Comparison of ENCODE assay signal across 22 mouse cellular contexts in the genomic region with DNA sequence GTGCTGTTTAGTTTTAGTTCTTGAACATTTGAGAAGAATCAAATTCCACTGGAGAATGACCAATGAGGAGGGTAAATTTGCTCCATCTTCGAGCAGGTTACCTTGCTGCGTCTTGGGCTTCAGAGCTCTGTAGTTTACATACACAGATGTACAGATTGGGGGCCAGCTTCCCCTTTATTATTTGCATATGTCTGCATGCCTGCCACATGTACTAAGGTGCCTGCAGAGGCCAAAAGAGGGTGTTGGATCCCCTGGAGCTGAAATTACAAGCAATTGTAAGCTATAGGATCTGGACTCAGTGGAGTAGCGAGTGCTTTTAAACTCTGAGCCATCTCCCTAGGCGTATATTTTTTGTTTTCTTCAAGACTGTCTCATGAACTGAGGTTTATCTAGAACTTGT. TPM values are rescaled to one million over a fixed set of nuclear protein-coding genes. Genes with fewer than 3 reads are reported as not detected.
DNase-seq lines count a peak whose midpoint lies in the region; ATAC-seq and TF ChIP-seq lines count a peak whose summit lies in the region.
"Had no signal": no experiment of that assay in that cellular context is flagged by ENCODE, and none has a peak within 500 bp of the region (broad histone marks: within the 10 kb centered on the region; RNA-seq: fewer than 3 reads in every experiment).

No protein-coding gene starts in this region.

- H3K36me3 ChIP-seq in megakaryocyte, embryonic 14.5 days (replicated peaks; ENCODE audit: low read length) = peaks cover 50% of the 10 kb centered on the region
- H3K36me3 ChIP-seq in MEL (ENCODE audit: control insufficient read depth in 1 of 2, insufficient read depth in 2 of 2, low read length in 2 of 2) = peaks cover 27 to 45% of the 10 kb centered on the region in 2 experiments
- H3K36me3 ChIP-seq in liver, embryonic 14.5 days (replicated peaks; ENCODE audit: control insufficient read depth, insufficient read depth, low read depth) = peaks cover 82% of the 10 kb centered on the region

- no peak for TF ChIP-seq EP300 in MEL (IDR thresholded peaks at IDR 0.05; ENCODE audit: low read depth in 1 of 2, low read length in 2 of 2)
- no peak for TF ChIP-seq EP300 in liver, embryonic 14.5 days (IDR thresholded peaks at IDR 0.05; ENCODE audit: low read depth)

- peak; percentile 61 for DNase-seq in MEL (ENCODE audit: low read depth, low spot score)
- DNase-seq in liver, embryonic 14.5 days (ENCODE audit: low read depth in 3 of 3, low spot score in 3 of 3) = no peak
- DNase-seq in urinary bladder, postnatal 10 days (ENCODE audit: low spot score) = no peak
- no peak for DNase-seq in cerebellum, postnatal 14 days
- no peak for DNase-seq in cerebellum, postnatal 4 days (ENCODE audit: low spot score in 2 of 2)
- DNase-seq: adrenal gland, adult 8-10 months; cerebellum, adult 8-10 months; kidney, adult 2 months; kidney, postnatal 10 days; lung, adult 2 months; retina, postnatal 1 day had no signal

- H3K4me3 ChIP-seq in megakaryocyte, embryonic 14.5 days (replicated peaks) = peak overlapping the region; percentile 59
- no peak overlapping the region for H3K4me3 ChIP-seq in MEL (ENCODE audit: control insufficient read depth in 1 of 2, insufficient read depth in 1 of 2, low read depth in 2 of 2, low read length in 2 of 2)
- H3K4me3 ChIP-seq in liver, embryonic 14.5 days (ENCODE audit: insufficient read depth in 1 of 2, low read depth in 2 of 2, low read length in 2 of 2) = peak overlapping the region in 1 of 2 experiments; percentile 17; a peak in 2 of 4 replicates
- H3K4me3 ChIP-seq: forebrain, embryonic 12.5 days; hindbrain, embryonic 12.5 days; midbrain, embryonic 15.5 days; neural tube, embryonic 12.5 days; stomach, embryonic 15.5 days had no signal

- peaks cover 93% of the 10 kb centered on the region for H3K79me2 ChIP-seq in MEL (ENCODE audit: control insufficient read depth, insufficient read depth, low read length, poor library complexity)

- no peak for TF ChIP-seq POLR2A in MEL (IDR thresholded peaks at IDR 0.05; ENCODE audit: control insufficient read depth in 1 of 2, insufficient read depth in 1 of 2, low read depth in 1 of 2, low read length in 2 of 2, poor library complexity in 1 of 2)

- no peak overlapping the region for H3K9ac ChIP-seq in MEL (ENCODE audit: control insufficient read depth, low read depth, low read length, poor library complexity, severe bottlenecking)
- H3K9ac ChIP-seq in liver, embryonic 14.5 days (replicated peaks) = peak overlapping the region; percentile 31
- H3K9ac ChIP-seq: forebrain, embryonic 12.5 days; hindbrain, embryonic 12.5 days; midbrain, embryonic 15.5 days; neural tube, embryonic 12.5 days; stomach, embryonic 15.5 days had no signal

- TF ChIP-seq RAD21 in MEL (IDR thresholded peaks at IDR 0.05; ENCODE audit: low read depth, low read length) = no peak

- peaks cover 87% of the 10 kb centered on the region for H3K4me1 ChIP-seq in megakaryocyte, embryonic 14.5 days
- peaks cover 19 to 30% of the 10 kb centered on the region in 2 experiments for H3K4me1 ChIP-seq in MEL (ENCODE audit: control insufficient read depth in 1 of 2, insufficient read depth in 2 of 2, low read length in 2 of 2)
- peaks cover 50 to 56% of the 10 kb centered on the region in 2 experiments for H3K4me1 ChIP-seq in liver, embryonic 14.5 days (replicated peaks; ENCODE audit: control insufficient read depth in 2 of 2, insufficient read depth in 2 of 2, low read length in 1 of 2)

- TF ChIP-seq CTCF in MEL (IDR thresholded peaks at IDR 0.05 in 2 of 3, conservative IDR thresholded peaks at IDR 0.05 in 1 of 3; ENCODE audit: control insufficient read depth in 1 of 3, insufficient read depth in 1 of 3, low read depth in 2 of 3, low read length in 3 of 3, poor library complexity in 1 of 3, severe bottlenecking in 1 of 3) = no peak
- no peak for TF ChIP-seq CTCF in liver, embryonic 14.5 days (IDR thresholded peaks at IDR 0.05; ENCODE audit: low read depth)

- H3K9me3 ChIP-seq in megakaryocyte, embryonic 14.5 days = no peaks in the 10 kb centered on the region
- H3K9me3 ChIP-seq in MEL (replicated peaks; ENCODE audit: insufficient read depth, low read length) = no peaks in the 10 kb centered on the region
- H3K9me3 ChIP-seq in liver, embryonic 14.5 days (ENCODE audit: control insufficient read depth, low read length) = no peaks in the 10 kb centered on the region
- H3K9me3 ChIP-seq: forebrain, embryonic 12.5 days; G1E; hindbrain, embryonic 12.5 days; midbrain, embryonic 15.5 days; neural tube, embryonic 12.5 days; stomach, embryonic 15.5 days had no signal

- H3K27ac ChIP-seq in MEL (ENCODE audit: control insufficient read depth, low read depth, low read length) = no peak overlapping the region
- H3K27ac ChIP-seq in liver, embryonic 14.5 days = peak overlapping the region; percentile 90
- H3K27ac ChIP-seq: forebrain, embryonic 12.5 days; hindbrain, embryonic 12.5 days; midbrain, embryonic 15.5 days; neural tube, embryonic 12.5 days; stomach, embryonic 15.5 days had no signal

- no peaks in the 10 kb centered on the region for H3K27me3 ChIP-seq in megakaryocyte, embryonic 14.5 days (replicated peaks)
- H3K27me3 ChIP-seq in MEL (ENCODE audit: control insufficient read depth in 1 of 2, insufficient read depth in 2 of 2, low read length in 2 of 2) = no peaks in the 10 kb centered on the region
- no peaks in the 10 kb centered on the region for H3K27me3 ChIP-seq in liver, embryonic 14.5 days (ENCODE audit: control insufficient read depth, insufficient read depth, low read length)
- H3K27me3 ChIP-seq: forebrain, embryonic 12.5 days; hindbrain, embryonic 12.5 days; midbrain, embryonic 15.5 days; neural tube, embryonic 12.5 days; stomach, embryonic 15.5 days had no signal

- no peak for ATAC-seq in megakaryocyte, adult 5-6 weeks (ENCODE audit: poor library complexity, severe bottlenecking)
- no peak for ATAC-seq in liver, embryonic 14.5 days (ENCODE audit: insufficient read depth)
- ATAC-seq: inflammation-experienced regulatory T-cells, adult 6 months; midbrain, embryonic 15.5 days had no signal

- 59% methylated on average over 4 of the region's 4 CpGs for WGBS in liver, embryonic 14.5 days (ENCODE audit: insufficient replicate concordance)

- peak overlapping the region; percentile 99 for H3K4me2 ChIP-seq in liver, embryonic 14.5 days (ENCODE audit: low read depth)
- H3K4me2 ChIP-seq: forebrain, embryonic 12.5 days; hindbrain, embryonic 12.5 days; midbrain, embryonic 15.5 days; neural tube, embryonic 12.5 days; stomach, embryonic 15.5 days had no signal

TF ChIP-seq in MEL, 35 proteins besides CTCF, POLR2A, EP300 and RAD21:
- no peak for TF ChIP-seq POLR2AphosphoS2 (IDR thresholded peaks at IDR 0.05; ENCODE audit: low read length)
- no peak for TF ChIP-seq KAT2A (conservative IDR thresholded peaks at IDR 0.05; ENCODE audit: low read depth, low read length)
- no peak for TF ChIP-seq ZKSCAN1 (IDR thresholded peaks at IDR 0.05; ENCODE audit: low read depth, low read length)
- no peak for TF ChIP-seq JUND (IDR thresholded peaks at IDR 0.05; ENCODE audit: low read depth, low read length)
- no peak for TF ChIP-seq MYB (IDR thresholded peaks at IDR 0.05; ENCODE audit: low read depth, low read length)
- no peak for TF ChIP-seq MAZ (IDR thresholded peaks at IDR 0.05; ENCODE audit: low read depth, low read length)
- TF ChIP-seq RCOR1 (IDR thresholded peaks at IDR 0.05; ENCODE audit: low read depth, low read length) = no peak
- peak; percentile 40; the same call in 1 of the 2 replicates for TF ChIP-seq MXI1 (IDR thresholded peaks at IDR 0.05; ENCODE audit: low read depth, low read length)
TF ChIP-seq in MEL: peak in this region for 1.

RNA-seq across cellular contexts. Expression of a gene that starts 6.1 kb away (rescaled TPM):
- 638 and 1,212 TPM in 2 replicates for polyA plus RNA-seq in megakaryocyte, embryonic 14.5 days (2012; ENCODE audit: insufficient read depth, low replicate concordance)
- 496 and 542 TPM in 2 replicates for total RNA-seq in megakaryocyte, adult 5-6 weeks (2015)
- total RNA-seq in megakaryocyte, adult 5-6 weeks (2017) = 105 and 108 TPM in 2 replicates
- 41.1 and 53.7 TPM in 2 replicates for total RNA-seq in MEL (2012; rRNA removed)
- polyA plus RNA-seq in MEL (2012; ENCODE audit: insufficient read depth in 1 of 2, insufficient read length in 2 of 2, low read depth in 1 of 2, low replicate concordance in 2 of 2, missing spikeins in 1 of 2) = 100 to 1,000 TPM in 1 of 2 experiments, not detected in 1; 547 TPM
- 60.1 and 171 TPM in 2 replicates for polyA plus RNA-seq in liver, embryonic 14.5 days (2012; rRNA removed)
- 351 and 427 TPM in 2 replicates for polyA plus RNA-seq in liver, embryonic 14.5 days (2014; fragmentation: Nextera tagmentation; extraction: Ambion mirVana)

RNA-seq across cellular contexts. Expression of a gene that starts 32.3 kb away (rescaled TPM):
- 34.0 and 67.2 TPM in 2 replicates for polyA plus RNA-seq in megakaryocyte, embryonic 14.5 days (2012; ENCODE audit: insufficient read depth, low replicate concordance)
- total RNA-seq in megakaryocyte, adult 5-6 weeks (2015) = 39.9 and 45.3 TPM in 2 replicates
- 52.9 and 53.9 TPM in 2 replicates for total RNA-seq in megakaryocyte, adult 5-6 weeks (2017)
- 124 and 136 TPM in 2 replicates for total RNA-seq in MEL (2012; rRNA removed)
- 100 to 1,000 TPM; 182 to 246 TPM for polyA plus RNA-seq in MEL (2012; ENCODE audit: insufficient read depth in 1 of 2, insufficient read length in 2 of 2, low read depth in 1 of 2, low replicate concordance in 2 of 2, missing spikeins in 1 of 2)
- 32.9 and 36.0 TPM in 2 replicates for polyA plus RNA-seq in liver, embryonic 14.5 days (2012; rRNA removed)
- polyA plus RNA-seq in liver, embryonic 14.5 days (2014; fragmentation: Nextera tagmentation; extraction: Ambion mirVana) = 49.4 and 51.8 TPM in 2 replicates

RNA-seq across cellular contexts. Expression of a gene that starts 43.5 kb away (rescaled TPM):
- polyA plus RNA-seq in megakaryocyte, embryonic 14.5 days (2012; ENCODE audit: insufficient read depth, low replicate concordance) = 5.5 and 13.1 TPM in 2 replicates
- 4.8 and 12.0 TPM in 2 replicates for total RNA-seq in megakaryocyte, adult 5-6 weeks (2015)
- 5.8 and 11.8 TPM in 2 replicates for total RNA-seq in megakaryocyte, adult 5-6 weeks (2017)
- total RNA-seq in MEL (2012; rRNA removed) = 7.4 and 11.8 TPM in 2 replicates
- 10 to 100 TPM in 1 of 2 experiments, not detected in 1; 19.9 TPM for polyA plus RNA-seq in MEL (2012; ENCODE audit: insufficient read depth in 1 of 2, insufficient read length in 2 of 2, low read depth in 1 of 2, low replicate concordance in 2 of 2, missing spikeins in 1 of 2)
- 191 and 274 TPM in 2 replicates for polyA plus RNA-seq in liver, embryonic 14.5 days (2012; rRNA removed)
- polyA plus RNA-seq in liver, embryonic 14.5 days (2014; fragmentation: Nextera tagmentation; extraction: Ambion mirVana) = 293 and 315 TPM in 2 replicates
- total RNA-seq: layer of hippocampus, adult 18-20 months; layer of hippocampus, postnatal 14 days had no signal
- polyA plus RNA-seq: lung, adult 2 months had no signal

Comparison
In these comparisons a context has a peak if more than half of its experiments do, and no peak if none do; other contexts are left out.
1. RNA of a gene that starts 43.5 kb away (polyA plus RNA-seq): 191 to 315 TPM in liver, embryonic 14.5 days; 19.9 TPM in MEL and 5.5 to 13.1 TPM in megakaryocyte, embryonic 14.5 days; every median in the first group is over 4 times any median in the second.